Mouse (Mus musculus) liver (tissue): ENCODE results near the gene Arhgef6.

Source experiments
- DNase-seq: peaks from one replicate; pipeline ENCODE4 v3.0.0-alpha.2; 2020; ENCODE audit warnings: mixed read lengths

The Arhgef6 gene

GRCm38 (mm10) chrX:57189335-57189734 is 149.2 kb downstream of the Arhgef6 start:
- DNase-seq, result no peak

- no peak for DNase-seq
Measured at GRCm38 (mm10) chrX:57187301-57187700, 151.2 kb downstream of the Arhgef6 start.

- no peak for DNase-seq
Measured at GRCm38 (mm10) chrX:57183359-57183758, 155.2 kb downstream of the Arhgef6 start.

DNA sequence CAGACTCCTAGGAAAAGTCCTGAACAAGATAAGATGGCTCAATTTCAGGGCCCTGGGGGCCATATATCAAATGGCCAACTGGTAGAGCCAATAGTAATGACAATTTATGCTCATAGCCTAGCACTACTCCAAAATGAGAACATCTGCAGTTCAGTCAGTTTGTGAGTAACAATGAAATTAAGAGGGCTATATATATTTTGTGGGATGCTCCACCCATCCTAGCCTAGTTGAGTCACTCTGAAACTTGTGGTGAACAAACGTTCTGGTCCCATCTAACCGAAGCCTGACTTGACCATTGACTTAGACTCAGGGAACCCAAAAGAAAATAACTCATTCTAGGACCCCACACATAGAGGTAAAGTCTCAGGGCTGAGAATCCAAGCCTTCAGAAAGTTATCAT is 156.1 kb downstream of the Arhgef6 start:
- DNase-seq, result no peak
